Mouse (Mus musculus) heart, embryonic 16.5 days (tissue): ENCODE data around the gene Kank1. TPM values are rescaled to one million over a fixed set of nuclear protein-coding genes. Genes with fewer than 3 reads are reported as not detected.

Source experiments
- polyA plus RNA-seq: library from polyadenylated mRNA; unstranded; fragments of >200 nt; fragmentation: Nextera tagmentation; extraction: Ambion mirVana; gene quantifications from 2 replicates; pipeline ENCODE4 v1.2.1, GENCODE M21; 2015

The Kank1 gene
- polyA plus RNA-seq, 1 experiment from 2014 or later = 40.9 TPM

Other genes starting within 250 kb of the Kank1 start
- 4.4 and 8.3 TPM in 2 replicates for gene Dock8, start 237.4 kb upstream of the Kank1 start, polyA plus RNA-seq